Mouse (Mus musculus) midbrain, postnatal 0 days (tissue): ENCODE data around the gene Myh6. TPM values are rescaled to one million over a fixed set of nuclear protein-coding genes. Genes with fewer than 3 reads are reported as not detected.

ENCODE experiments used
- ATAC-seq: fragments of 200-750 bp; cut with Nextera tagmentation; 2 replicates; pipeline ENCODE4 v1.8.0; 2017; ENCODE audit warnings: moderate number of reproducible peaks, mild to moderate bottlenecking, moderate TSS enrichment, moderate library complexity; ENCODE audit not compliant: low FRiP score
- DNase-seq: peaks from one replicate; pipeline ENCODE4 v3.0.0-alpha.2; 2015; ENCODE audit warnings: low spot score
- H3K27ac ChIP-seq: fragments of 300-500 bp; sonication (generic); 2 replicates; pipeline ENCODE4 v1.5.1; 2014; ENCODE audit warnings: low read depth, mild to moderate bottlenecking, low read length, mixed read lengths
- H3K27me3 ChIP-seq: fragments of 300-500 bp; sonication (generic); 2 replicates; pipeline ENCODE4 v1.6.1; 2014; ENCODE audit warnings: low read length, control low read depth, mixed read lengths; ENCODE audit not compliant: insufficient read depth
- H3K36me3 ChIP-seq: fragments of 300-500 bp; sonication (generic); 2 replicates; pipeline ENCODE4 v1.6.1; 2014; ENCODE audit warnings: low read length, control low read depth, mixed read lengths; ENCODE audit not compliant: insufficient read depth
- H3K4me1 ChIP-seq: fragments of 300-500 bp; sonication (generic); 2 replicates; pipeline ENCODE4 v1.6.1; 2014; ENCODE audit warnings: mild to moderate bottlenecking, control low read depth, antibody characterized with exemption, low read length, mixed read lengths; ENCODE audit not compliant: insufficient read depth
- H3K4me2 ChIP-seq: fragments of 300-500 bp; sonication (generic); 2 replicates; pipeline ENCODE4 v1.6.1; 2014; ENCODE audit warnings: low read depth, mild to moderate bottlenecking, low read length, mixed read lengths; ENCODE audit not compliant: poor library complexity, severe bottlenecking
- H3K4me3 ChIP-seq: fragments of 300-500 bp; sonication (generic); 2 replicates; pipeline ENCODE4 v1.5.1; 2014; ENCODE audit warnings: low read depth, mild to moderate bottlenecking, low read length, moderate library complexity
- H3K9ac ChIP-seq: fragments of 300-500 bp; sonication (generic); replicated peaks from 2 replicates; pipeline ENCODE4 v1.6.1; 2014; ENCODE audit warnings: mild to moderate bottlenecking, low read length, moderate library complexity, mixed read lengths; ENCODE audit not compliant: poor library complexity, severe bottlenecking
- H3K9me3 ChIP-seq: fragments of 300-500 bp; sonication (generic); 2 replicates; pipeline ENCODE4 v1.6.1; 2016; ENCODE audit warnings: low read length, control low read depth
- CTCF ChIP-seq: IDR thresholded peaks from 2 replicates; pipeline ENCODE4 v1.5.1; 2016; ENCODE audit warnings: antibody characterized with exemption, mild to moderate bottlenecking
- WGBS: fragments of 180-500 bp; shearing (Covaris S2); extraction: QIAGEN DNeasy Blood & Tissue Kit; methylation state at CpG from one replicate; pipeline ENCODE4 v1.1.7; 2014; 5-methylcytosine and 5-hydroxymethylcytosine counted together
- polyA plus RNA-seq: library from polyadenylated mRNA; unstranded; fragments of >200 nt; fragmentation: Nextera tagmentation; extraction: Ambion mirVana; gene quantifications from 2 replicates; pipeline ENCODE4 v1.2.1, GENCODE M21; 2015
- total RNA-seq: library from RNA; depleted of rRNA; stranded (reverse); fragments of >200 nt; gene quantifications from 2 replicates; pipeline ENCODE4 v1.2.3, GENCODE M21; 2014

Myh6 gene
- total and polyA plus RNA-seq, 2 experiments from 2014 or later, result 0.33 to 2.5 TPM

GRCm38 (mm10) chr14:54920076-54920685 lies 46.5 kb downstream of the Myh6 start:
- H3K27ac ChIP-seq, result no peak overlapping the region
- no peak for DNase-seq
- peaks cover 6% of the 10 kb centered on the region; the same call in 1 of the 2 replicates for H3K4me1 ChIP-seq
- peaks cover 8% of the 10 kb centered on the region for H3K36me3 ChIP-seq
- no peak overlapping the region for H3K9ac ChIP-seq
- H3K9me3 ChIP-seq, result peaks cover 8% of the 10 kb centered on the region
- WGBS, result 92% methylated on average over 16 of the region's 16 CpGs
- ATAC-seq, result no peak
- H3K4me2 ChIP-seq, result no peak overlapping the region
- H3K4me3 ChIP-seq, result no peak overlapping the region
- no peaks in the 10 kb centered on the region for H3K27me3 ChIP-seq
- TF ChIP-seq CTCF, result no peak

GRCm38 (mm10) chr14:54913343-54913742 lies 53.4 kb downstream of the Myh6 start:
- peak overlapping the region; percentile 94 for H3K4me3 ChIP-seq
- 0 out of 2 replicates have a peak, but pooled peaks cover 4% of the 10 kb centered on the region for H3K4me1 ChIP-seq
- peak overlapping the region; percentile 97 for H3K27ac ChIP-seq
- peaks cover 21% of the 10 kb centered on the region for H3K36me3 ChIP-seq
- H3K9ac ChIP-seq, result peak overlapping the region; percentile 98
- no peaks in the 10 kb centered on the region for H3K27me3 ChIP-seq
- DNase-seq (peak; percentile 13), ATAC-seq (peak; percentile 9)
- WGBS, result 12% methylated on average over 10 of the region's 10 CpGs
- H3K9me3 ChIP-seq, result no peaks in the 10 kb centered on the region
- peak overlapping the region; percentile 96 for H3K4me2 ChIP-seq
- no peak for TF ChIP-seq CTCF

- H3K9ac ChIP-seq, result peak within 1 kb of the TSS; percentile 98
- no peaks in the 10 kb centered on the region for H3K27me3 ChIP-seq
- peak within 1 kb of the TSS; percentile 94 for H3K4me3 ChIP-seq
- peak within 1 kb of the TSS; percentile 97 for H3K27ac ChIP-seq
- H3K4me1 ChIP-seq, result 0 out of 2 replicates have a peak, but pooled peaks cover 4% of the 10 kb centered on the region
- DNase-seq, result peak; percentile 94
- H3K4me2 ChIP-seq, result peak within 1 kb of the TSS; percentile 96
- H3K9me3 ChIP-seq, result no peaks in the 10 kb centered on the region
- peak; percentile 21; the same call in 1 of the 2 replicates for TF ChIP-seq CTCF
- WGBS, result under 1% methylated on average over 24 of the region's 28 CpGs
- ATAC-seq, result peak; percentile 93
- H3K36me3 ChIP-seq, result peaks cover 24% of the 10 kb centered on the region
Measured at GRCm38 (mm10) chr14:54912886-54913285, 53.8 kb downstream of the Myh6 start, which contains the start of gene Slc22a17. Slc22a17 (minus strand) TSS chr14:54913132.

GRCm38 (mm10) chr14:54912109-54912850 lies 54.4 kb downstream of the Myh6 start:
- TF ChIP-seq CTCF, result no peak
- Histone ChIP-seq H3K9ac (peak overlapping the region; percentile 98), H3K36me3 (peaks cover 30% of the 10 kb centered on the region), H3K9me3 (no peaks in the 10 kb centered on the region), H3K27ac (peak overlapping the region; percentile 97), H3K27me3 (no peaks in the 10 kb centered on the region), H3K4me3 (peak overlapping the region; percentile 94), H3K4me1 (0 out of 2 replicates have a peak, but pooled peaks cover 4% of the 10 kb centered on the region), H3K4me2 (peak overlapping the region; percentile 96)
- 2% methylated on average over 31 of the region's 69 CpGs for WGBS
- DNase-seq, result peak; percentile 50
- peak; percentile 78 for ATAC-seq

GRCm38 (mm10) chr14:54908682-54909081 lies 58.0 kb downstream of the Myh6 start:
- H3K9ac ChIP-seq, result 0 out of 2 replicates have a peak overlapping the region, but pooled peaks have one; percentile 13
- DNase-seq (no peak), ATAC-seq (no peak)
- no peaks in the 10 kb centered on the region for H3K9me3 ChIP-seq
- H3K36me3 ChIP-seq, result peaks cover 43% of the 10 kb centered on the region
- TF ChIP-seq CTCF, result no peak
- WGBS, result 87% methylated on average over 7 of the region's 7 CpGs
- no peak overlapping the region for H3K4me3 ChIP-seq
- 0 out of 2 replicates have a peak, but pooled peaks cover 3% of the 10 kb centered on the region for H3K4me1 ChIP-seq
- no peak overlapping the region for H3K27ac ChIP-seq
- H3K27me3 ChIP-seq, result no peaks in the 10 kb centered on the region
- H3K4me2 ChIP-seq, result no peak overlapping the region

- ATAC-seq (no peak), DNase-seq (no peak)
- Histone ChIP-seq H3K36me3 (peaks cover 31% of the 10 kb centered on the region), H3K9me3 (no peaks in the 10 kb centered on the region), H3K4me1 (no peaks in the 10 kb centered on the region), H3K4me3 (no peak overlapping the region), H3K9ac (no peak overlapping the region), H3K27ac (no peak overlapping the region), H3K4me2 (no peak overlapping the region), H3K27me3 (no peaks in the 10 kb centered on the region)
- 94% methylated on average over 4 of the region's 4 CpGs for WGBS
- no peak for TF ChIP-seq CTCF
Measured at GRCm38 (mm10) chr14:54903641-54904040, 63.1 kb downstream of the Myh6 start.
